Mouse (Mus musculus) MEL (cell line): ENCODE measurements around the gene Ubox5.

Experiments
- CHD2 ChIP-seq: IDR thresholded peaks from 2 replicates; pipeline ENCODE4 v1.6.1; 2011; ENCODE audit warnings: low read length, improper control_type of control experiment
- CTCF ChIP-seq, 3 experiments: IDR thresholded peaks in 2 of 3; conservative IDR thresholded peaks in 1 of 3; 2 replicates each; pipeline ENCODE4 v1.5.1; 2011 to 2012; ENCODE audit warnings: low read length in 3 of 3, low read depth in 2 of 3, mild to moderate bottlenecking in 2 of 3, improper control_type of control experiment in 1 of 3, inconsistent platforms in 1 of 3, mixed read lengths in 1 of 3, moderate library complexity in 1 of 3; ENCODE audit not compliant: control insufficient read depth in 1 of 3, insufficient read depth in 1 of 3, poor library complexity in 1 of 3, severe bottlenecking in 1 of 3
- GATA1 ChIP-seq: IDR thresholded peaks from 2 replicates; pipeline ENCODE4 v1.6.1; 2011; ENCODE audit warnings: low read depth, low read length, improper control_type of control experiment
- JUND ChIP-seq: IDR thresholded peaks from 2 replicates; pipeline ENCODE4 v1.6.1; 2011; ENCODE audit warnings: low read depth, mild to moderate bottlenecking, improper control_type of control experiment, low read length
- MAFK ChIP-seq: IDR thresholded peaks from 2 replicates; pipeline ENCODE4 v1.6.1; 2011; ENCODE audit warnings: low read depth, mild to moderate bottlenecking, low read length, improper control_type of control experiment, borderline replicate concordance
- POLR2A ChIP-seq, 2 experiments: IDR thresholded peaks; 2 replicates each; pipeline ENCODE4 v1.6.1; 2011 to 2012; ENCODE audit warnings: low read length in 2 of 2, mild to moderate bottlenecking in 2 of 2, control low read depth in 1 of 2, improper control_type of control experiment in 1 of 2, low read depth in 1 of 2, moderate library complexity in 1 of 2; ENCODE audit not compliant: control insufficient read depth in 1 of 2, insufficient read depth in 1 of 2, poor library complexity in 1 of 2
- TAL1 ChIP-seq: IDR thresholded peaks from 2 replicates; pipeline ENCODE4 v1.6.1; 2012; ENCODE audit warnings: mild to moderate bottlenecking, inconsistent platforms, low read length, moderate library complexity, mixed read lengths
- USF2 ChIP-seq, 2 experiments: IDR thresholded peaks; 2 replicates each; pipeline ENCODE4 v1.6.1; 2011 to 2012; ENCODE audit warnings: improper control_type of control experiment in 2 of 2, low read length in 2 of 2, borderline replicate concordance in 1 of 2, inconsistent platforms in 1 of 2, low read depth in 1 of 2, mild to moderate bottlenecking in 1 of 2; ENCODE audit not compliant: insufficient read depth in 1 of 2
- ZMIZ1 ChIP-seq: IDR thresholded peaks from 2 replicates; pipeline ENCODE4 v1.6.1; 2012; ENCODE audit warnings: low read depth, mild to moderate bottlenecking, inconsistent platforms, low read length, improper control_type of control experiment, moderate library complexity

DNA sequence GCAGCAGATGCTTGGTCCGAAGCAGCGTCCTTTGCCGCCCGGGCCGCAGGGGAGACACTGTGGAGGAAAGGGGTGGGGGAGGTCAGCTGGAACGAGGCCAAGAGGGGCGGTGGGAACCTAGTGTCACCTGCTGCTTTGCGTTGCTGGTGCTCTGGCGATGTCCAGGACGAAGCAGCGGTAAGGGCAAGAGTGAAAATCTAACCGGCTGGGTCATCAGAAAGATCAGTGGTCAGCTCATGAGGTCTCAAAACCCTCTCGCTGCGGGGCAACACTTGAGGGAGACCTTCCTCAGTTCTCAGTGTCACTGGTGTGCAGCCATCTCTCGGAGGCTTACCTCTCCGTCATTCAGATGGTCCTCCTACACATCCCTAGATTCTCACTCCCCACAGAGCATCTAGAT is 48.6 kb downstream of the Ubox5 start:
- TF ChIP-seq POLR2A (IDR thresholded peaks at IDR 0.05; ENCODE audit: control insufficient read depth in 1 of 2, insufficient read depth in 1 of 2, low read depth in 1 of 2, low read length in 2 of 2, poor library complexity in 1 of 2) (no peak), MAFK (no peak), CTCF (IDR thresholded peaks at IDR 0.05 in 2 of 3, conservative IDR thresholded peaks at IDR 0.05 in 1 of 3; ENCODE audit: control insufficient read depth in 1 of 3, insufficient read depth in 1 of 3, low read depth in 2 of 3, low read length in 3 of 3, poor library complexity in 1 of 3, severe bottlenecking in 1 of 3) (no peak), USF2 (IDR thresholded peaks at IDR 0.05; ENCODE audit: borderline replicate concordance in 1 of 2, insufficient read depth in 1 of 2, low read depth in 1 of 2, low read length in 2 of 2) (no peak), JUND (no peak), ZMIZ1 (no peak), CHD2 (no peak), TAL1 (no peak), GATA1 (no peak)
